Mouse (Mus musculus) midbrain, embryonic 14.5 days (tissue): ENCODE data around the gene Smg5. TPM values are rescaled to one million over a fixed set of nuclear protein-coding genes. Genes with fewer than 3 reads are reported as not detected.
"Not testable (repeated sequence)": the region's sequence is repeated elsewhere in the genome, so short reads cannot be mapped to it uniquely, and the experiment has no call there.

Source experiments
- ATAC-seq: fragments of 200-750 bp; cut with Nextera tagmentation; 2 replicates; pipeline ENCODE4 v1.8.0; 2017; ENCODE audit warnings: moderate number of reproducible peaks, moderate library complexity; ENCODE audit not compliant: low FRiP score, low TSS enrichment
- DNase-seq: peaks from one replicate; pipeline ENCODE4 v3.0.0-alpha.2; 2015
- H3K27ac ChIP-seq: fragments of 300-500 bp; sonication (generic); replicated peaks from 2 replicates; pipeline ENCODE4 v1.5.1; 2014; ENCODE audit warnings: mild to moderate bottlenecking, low read depth, low read length, moderate library complexity
- H3K27me3 ChIP-seq: fragments of 300-500 bp; sonication (generic); 2 replicates; pipeline ENCODE4 v1.6.1; 2014; ENCODE audit warnings: low read length, control low read depth, mixed read lengths; ENCODE audit not compliant: control insufficient read depth, insufficient read depth
- H3K36me3 ChIP-seq: fragments of 300-500 bp; sonication (generic); 2 replicates; pipeline ENCODE4 v1.6.1; 2014; ENCODE audit warnings: low read length, control low read depth; ENCODE audit not compliant: control insufficient read depth, insufficient read depth
- H3K4me1 ChIP-seq: fragments of 300-500 bp; sonication (generic); 2 replicates; pipeline ENCODE4 v1.6.1; 2014; ENCODE audit warnings: mild to moderate bottlenecking, antibody characterized with exemption, low read length, control low read depth; ENCODE audit not compliant: control insufficient read depth, insufficient read depth
- H3K4me2 ChIP-seq: fragments of 300-500 bp; sonication (generic); 2 replicates; pipeline ENCODE4 v1.6.1; 2014; ENCODE audit warnings: mild to moderate bottlenecking, low read length, moderate library complexity
- H3K4me3 ChIP-seq: fragments of 300-500 bp; sonication (generic); replicated peaks from 2 replicates; pipeline ENCODE4 v1.5.1; 2014; ENCODE audit warnings: low read depth, low read length
- H3K9ac ChIP-seq: fragments of 300-500 bp; sonication (generic); replicated peaks from 2 replicates; pipeline ENCODE4 v1.6.1; 2014; ENCODE audit warnings: mild to moderate bottlenecking, low read length, moderate library complexity
- H3K9me3 ChIP-seq: fragments of 300-500 bp; sonication (generic); 2 replicates; pipeline ENCODE4 v1.6.1; 2016; ENCODE audit warnings: low read length, control low read depth, mixed read lengths; ENCODE audit not compliant: control insufficient read depth
- WGBS: fragments of 180-500 bp; shearing (Covaris S2); extraction: QIAGEN DNeasy Blood & Tissue Kit; methylation state at CpG from one replicate; pipeline ENCODE4 v1.1.7; 2014; 5-methylcytosine and 5-hydroxymethylcytosine counted together
- polyA plus RNA-seq: library from polyadenylated mRNA; unstranded; fragments of >200 nt; fragmentation: Nextera tagmentation; extraction: Ambion mirVana; gene quantifications from 2 replicates; pipeline ENCODE4 v1.2.1, GENCODE M21; 2014

The Smg5 gene
- 50.9 and 57.0 TPM in 2 replicates for polyA plus RNA-seq

DNA sequence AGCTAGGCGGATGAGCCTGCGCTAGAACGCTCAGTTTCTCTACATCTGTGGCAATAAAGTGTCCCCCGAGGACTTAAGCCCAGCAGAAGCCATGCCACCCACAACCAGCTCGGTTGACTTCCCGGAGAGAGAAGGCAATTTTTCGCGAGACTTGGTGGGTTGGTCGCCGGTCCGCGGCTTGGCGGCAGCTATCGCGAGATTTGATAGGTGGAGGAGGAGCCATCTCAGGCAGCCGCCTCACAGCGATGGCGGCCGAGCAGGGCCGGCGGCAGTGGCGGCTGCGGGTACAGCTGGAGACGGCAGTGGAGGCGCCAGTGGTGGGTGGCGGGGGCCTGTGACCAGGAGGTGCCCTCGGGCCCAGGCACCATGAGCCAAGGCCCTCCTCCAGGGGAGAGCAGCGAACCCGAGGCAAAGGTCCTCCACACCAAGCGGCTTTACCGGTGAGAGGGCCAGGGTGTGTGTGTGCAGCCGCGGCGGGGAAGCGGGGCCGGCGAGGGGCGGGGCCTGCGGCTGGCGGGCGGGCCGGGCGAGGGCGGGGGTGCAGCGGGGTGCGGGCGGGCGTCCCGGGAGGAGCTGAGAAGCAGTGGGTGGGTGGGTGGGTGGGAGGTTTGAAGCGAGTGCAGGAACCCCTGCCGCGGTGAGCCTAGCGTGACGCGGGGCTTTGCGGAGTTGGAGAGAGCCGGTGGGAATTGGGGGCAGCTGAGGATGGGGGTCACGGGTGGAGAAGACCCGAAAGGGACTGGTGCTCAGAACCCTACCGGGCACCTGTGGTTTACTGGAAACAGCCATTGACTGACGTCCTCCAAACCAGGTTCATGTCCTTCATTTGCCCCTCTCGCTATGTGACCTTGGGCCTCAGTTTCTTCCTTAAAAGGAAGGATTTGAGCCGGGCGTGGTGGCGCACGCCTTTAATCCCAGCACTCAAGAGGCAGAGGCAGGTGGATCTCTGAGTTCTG lies at the start of gene Smg5, which contains the start of gene Tmem79:
Gene Smg5 (plus strand): TSS at position 203 of the 956 bp plus-strand sequence.
Gene Tmem79 (minus strand): TSS at position 91 of the 956 bp plus-strand sequence.
- peak; percentile 97 for DNase-seq
- ATAC-seq, result peak; percentile 93
- 2% methylated on average over 62 of the region's 66 CpGs for WGBS
- Histone ChIP-seq H3K4me3 (peak within 1 kb of the TSS; percentile 81), H3K36me3 (peaks cover 3% of the 10 kb centered on the region), H3K9me3 (no peaks in the 10 kb centered on the region), H3K27ac (peak within 1 kb of the TSS; percentile 94), H3K4me1 (peaks cover 11% of the 10 kb centered on the region), H3K4me2 (peak within 1 kb of the TSS; percentile 78), H3K27me3 (no peaks in the 10 kb centered on the region), H3K9ac (peak within 1 kb of the TSS; percentile 92)

DNA sequence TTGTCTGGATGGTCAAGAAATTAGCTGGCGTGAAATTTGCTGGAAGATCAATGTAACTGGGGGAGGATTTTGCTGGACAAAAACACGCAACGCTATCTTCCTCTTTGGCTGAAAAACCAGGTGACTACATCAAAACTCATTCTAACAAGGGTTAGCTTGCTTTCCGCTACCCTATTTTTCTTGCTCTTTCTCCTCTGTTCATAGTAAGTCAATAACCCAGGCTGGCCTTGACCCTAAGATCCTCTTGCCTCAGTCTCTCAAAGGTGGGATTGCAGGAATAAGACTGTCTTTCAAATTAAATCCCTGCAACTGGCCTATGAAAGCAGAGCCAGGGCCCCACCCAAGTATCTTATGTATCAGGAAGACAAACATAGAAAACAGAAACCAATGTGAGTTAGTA lies 49.0 kb upstream of the Smg5 start, which contains the start of gene Gm38392:
Gene Gm38392 (minus strand): TSS at position 101 of the 400 bp plus-strand sequence.
- no peaks in the 10 kb centered on the region for H3K27me3 ChIP-seq
- no peaks in the 10 kb centered on the region for H3K9me3 ChIP-seq
- no peak within 1 kb of the TSS for H3K27ac ChIP-seq
- H3K4me1 ChIP-seq, result no peaks in the 10 kb centered on the region
- H3K4me3 ChIP-seq, result no peak within 1 kb of the TSS
- H3K4me2 ChIP-seq, result no peak within 1 kb of the TSS
- DNase-seq (no peak), ATAC-seq (no peak)
- WGBS, result 97% methylated on average over 4 of the region's 4 CpGs
- no peak within 1 kb of the TSS for H3K9ac ChIP-seq
- H3K36me3 ChIP-seq, result no peaks in the 10 kb centered on the region

DNA sequence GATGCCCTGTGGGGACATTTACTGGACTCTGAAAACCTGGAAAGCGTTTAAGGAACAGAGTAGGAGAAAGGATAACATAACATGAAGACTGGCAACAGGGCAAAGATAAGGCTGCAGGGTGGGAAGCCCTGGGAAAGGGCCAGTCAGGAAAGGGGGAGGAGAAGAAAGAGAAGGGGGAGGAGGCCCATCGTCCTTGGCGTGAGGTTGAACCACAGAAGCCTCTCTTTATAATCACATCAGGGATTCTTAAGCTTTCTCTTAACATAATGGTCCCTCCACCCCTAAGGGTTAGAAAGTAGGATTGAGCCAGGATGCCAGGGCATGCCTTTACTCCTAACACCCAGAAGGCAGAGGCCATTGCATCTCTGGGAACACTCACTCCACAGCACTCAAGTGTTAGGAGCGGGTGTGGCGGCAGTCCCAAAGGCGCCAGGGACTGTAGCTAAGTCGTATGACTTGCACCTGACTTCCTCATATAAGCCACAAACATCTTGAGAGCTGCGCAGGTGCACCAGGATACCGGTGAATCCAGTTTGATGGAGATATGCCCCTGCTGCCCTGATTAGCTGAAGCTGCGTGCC lies 47.8 kb upstream of the Smg5 start:
- WGBS, result 79% methylated on average over 8 of the region's 10 CpGs
- H3K27me3 ChIP-seq, H3K36me3 ChIP-seq, DNase-seq, H3K9ac ChIP-seq, H3K4me2 ChIP-seq, ATAC-seq, H3K4me1 ChIP-seq, H3K9me3 ChIP-seq, H3K27ac ChIP-seq, H3K4me3 ChIP-seq: not testable (repeated sequence)

DNA sequence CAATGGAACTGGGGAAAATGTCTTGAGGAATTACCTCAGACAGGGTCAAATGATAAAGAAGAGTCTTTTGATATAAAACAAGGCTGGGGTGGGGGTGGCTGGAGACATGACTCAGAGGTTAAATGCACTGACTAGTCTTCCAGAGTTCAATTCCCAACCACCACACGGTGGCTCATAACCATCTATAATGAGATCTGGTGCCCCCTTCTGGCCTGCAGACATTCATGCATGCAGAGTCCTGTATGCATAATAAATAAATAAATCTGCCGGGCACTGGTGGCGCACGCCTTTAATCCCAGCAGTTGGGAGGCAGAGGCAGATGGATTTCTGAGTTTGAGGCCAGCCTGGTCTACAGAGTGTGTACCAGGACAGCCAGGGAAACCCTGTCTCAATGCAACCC lies 44.1 kb upstream of the Smg5 start:
- Histone ChIP-seq H3K4me2 (no peak overlapping the region), H3K9me3 (no peaks in the 10 kb centered on the region), H3K36me3 (no peaks in the 10 kb centered on the region), H3K4me1 (no peaks in the 10 kb centered on the region), H3K9ac (no peak overlapping the region), H3K27ac (no peak overlapping the region), H3K4me3 (no peak overlapping the region), H3K27me3 (no peaks in the 10 kb centered on the region)
- no peak for ATAC-seq
- 29% methylated on average over 4 of the region's 4 CpGs for WGBS
- DNase-seq, result peak; percentile 21

DNA sequence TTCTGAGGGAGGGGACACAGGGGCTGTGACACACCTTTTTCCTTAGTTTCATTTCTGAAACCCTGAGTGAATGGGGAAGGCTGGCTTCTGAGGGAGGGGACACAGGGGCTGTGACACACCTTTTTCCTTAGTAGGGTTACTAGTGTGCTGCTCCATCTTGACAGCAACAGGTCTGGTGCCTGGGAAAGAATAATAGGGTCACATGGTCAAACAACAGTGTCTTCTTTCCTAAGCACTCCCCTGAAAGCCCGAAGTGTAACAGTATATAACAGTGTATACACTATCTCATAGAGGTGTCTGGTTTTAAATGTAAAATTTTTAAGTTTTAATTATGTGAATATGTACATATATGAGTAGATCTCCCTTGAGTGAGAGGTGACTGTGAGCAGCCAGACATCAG lies 40.8 kb upstream of the Smg5 start:
- peaks cover 14% of the 10 kb centered on the region for H3K36me3 ChIP-seq
- H3K27ac ChIP-seq, ATAC-seq, H3K9ac ChIP-seq, DNase-seq, H3K4me1 ChIP-seq, H3K27me3 ChIP-seq, H3K9me3 ChIP-seq: not testable (repeated sequence)
- H3K4me2 ChIP-seq, result peak overlapping the region; percentile 64; the same call in 1 of the 2 replicates
- 80% methylated on average over 1 of the region's 1 CpGs for WGBS
- peak overlapping the region; percentile 57; the same call in 1 of the 2 replicates for H3K4me3 ChIP-seq

DNA sequence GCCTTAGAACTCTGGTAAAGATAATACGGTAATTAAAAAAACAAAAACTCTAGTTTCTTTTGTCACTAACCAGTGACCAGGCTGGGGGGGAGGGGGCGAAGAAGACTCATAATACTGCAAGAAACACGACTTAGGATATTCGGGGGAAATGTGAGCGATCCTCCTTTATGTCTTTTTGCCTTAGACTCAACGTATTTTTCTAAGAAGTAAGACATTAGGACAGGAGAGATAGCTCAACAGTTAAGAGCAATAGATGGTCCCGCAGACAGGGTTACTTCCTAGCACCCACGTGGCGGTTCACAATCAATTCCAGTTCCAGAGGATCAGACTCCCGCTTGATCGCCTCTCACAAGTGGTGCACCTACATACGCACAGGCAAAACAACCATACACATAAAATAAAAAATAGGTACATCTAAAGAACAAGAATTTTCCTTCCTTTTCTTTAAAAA lies 39.9 kb upstream of the Smg5 start:
- under 1% methylated on average over 12 of the region's 12 CpGs for WGBS
- DNase-seq (no peak), ATAC-seq (peak; percentile 32)
- Histone ChIP-seq H3K4me2 (peak overlapping the region; percentile 64), H3K4me3 (peak overlapping the region; percentile 57), H3K9me3 (no peaks in the 10 kb centered on the region), H3K9ac (peak overlapping the region; percentile 48), H3K4me1 (peaks cover 9% of the 10 kb centered on the region), H3K27ac (peak overlapping the region; percentile 82), H3K36me3 (peaks cover 23% of the 10 kb centered on the region), H3K27me3 (no peaks in the 10 kb centered on the region)

DNA sequence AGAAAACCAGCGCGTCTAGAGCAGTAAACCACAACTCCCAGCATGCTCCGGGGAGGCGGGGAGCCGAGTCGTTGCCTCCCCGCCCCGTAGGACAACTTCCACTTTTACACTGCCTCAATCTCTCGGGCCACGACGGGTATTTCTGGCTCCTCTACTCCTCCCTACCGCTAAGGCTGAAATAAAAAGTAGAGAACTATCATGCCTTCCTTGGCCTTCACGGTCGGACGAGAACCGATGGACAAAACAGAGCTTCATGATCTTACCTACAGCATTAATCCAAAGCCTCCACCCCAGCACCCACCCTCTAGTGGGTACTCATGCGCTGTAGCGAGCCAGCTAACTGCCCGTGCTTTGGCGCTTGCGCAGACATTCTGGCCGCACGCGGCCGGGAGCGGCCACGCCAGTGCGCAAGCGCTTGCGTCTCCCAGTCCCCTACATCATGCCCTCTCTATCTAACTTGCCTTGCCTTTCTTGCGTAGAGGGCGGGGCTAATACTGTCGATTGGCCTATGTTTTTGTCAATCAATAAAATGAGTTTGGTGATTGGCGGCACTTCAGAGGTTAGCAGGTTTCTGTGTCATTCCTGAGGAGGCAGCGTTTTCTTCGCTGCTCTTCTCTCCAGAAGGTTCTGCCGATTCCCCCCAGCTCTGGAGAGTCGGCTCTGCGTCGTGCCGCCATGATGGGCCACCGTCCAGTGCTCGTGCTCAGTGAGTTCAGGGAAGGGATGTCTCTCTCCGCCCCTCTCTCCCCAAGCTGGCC lies 39.3 kb upstream of the Smg5 start, which contains the start of the genes Tsacc and Cct3:
Gene Tsacc (minus strand): TSS at position 439 of the 758 bp plus-strand sequence.
Gene Cct3 (plus strand): TSS at position 556 of the 758 bp plus-strand sequence.
- peaks cover 9% of the 10 kb centered on the region for H3K4me1 ChIP-seq

DNA sequence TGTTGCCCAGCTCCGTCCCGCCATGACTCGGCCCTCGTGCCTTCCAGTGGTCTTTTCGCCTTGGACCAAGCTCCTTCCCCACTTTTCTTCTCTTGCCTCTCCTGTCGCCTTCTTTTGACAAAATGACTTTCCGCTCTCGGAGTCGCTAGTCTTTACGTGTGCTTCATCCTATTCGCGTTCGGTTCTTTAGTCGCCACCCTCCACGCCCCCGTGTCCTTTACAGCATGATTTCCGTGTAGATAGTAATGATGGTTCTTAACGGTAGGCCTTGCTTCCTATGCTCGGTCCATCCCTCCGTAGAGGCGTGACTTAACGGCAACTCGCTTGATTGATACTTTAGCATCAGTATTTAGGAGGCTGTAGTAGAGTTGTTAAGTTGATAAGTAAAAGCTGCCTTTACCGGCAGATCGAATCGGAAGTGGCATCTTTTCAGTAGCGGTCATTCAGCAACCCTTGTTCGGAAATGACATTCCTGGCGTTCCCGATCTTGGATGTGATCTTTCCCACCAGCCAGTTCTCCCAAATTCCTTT lies 38.7 kb upstream of the Smg5 start:
- ATAC-seq, result peak; percentile 15; the same call in 1 of the 2 replicates
- peak overlapping the region; percentile 84 for H3K27ac ChIP-seq
- H3K36me3 ChIP-seq, result peaks cover 35% of the 10 kb centered on the region
- no peaks in the 10 kb centered on the region for H3K9me3 ChIP-seq
- under 1% methylated on average over 30 of the region's 30 CpGs for WGBS
- peak overlapping the region; percentile 69 for H3K4me2 ChIP-seq
- no peaks in the 10 kb centered on the region for H3K27me3 ChIP-seq
- H3K4me3 ChIP-seq, result peak overlapping the region; percentile 57
- H3K4me1 ChIP-seq, result peaks cover 9% of the 10 kb centered on the region
- peak; percentile 47 for DNase-seq
- peak overlapping the region; percentile 68 for H3K9ac ChIP-seq

More for the DNA sequence above, 39.3 kb upstream of the Smg5 start, which contains the start of the genes Tsacc and Cct3:
- Histone ChIP-seq H3K9ac (peak within 1 kb of the TSS; percentile 68), H3K36me3 (peaks cover 29% of the 10 kb centered on the region), H3K4me3 (peak within 1 kb of the TSS; percentile 57), H3K9me3 (no peaks in the 10 kb centered on the region), H3K27me3 (no peaks in the 10 kb centered on the region), H3K27ac (peak within 1 kb of the TSS; percentile 84), H3K4me2 (peak within 1 kb of the TSS; percentile 69)
- WGBS, result under 1% methylated on average over 44 of the region's 44 CpGs
- DNase-seq, result peak; percentile 100
- ATAC-seq, result peak; percentile 98
